Mouse (Mus musculus): Measurements from ENCODE around the gene Chst15.

DNA sequence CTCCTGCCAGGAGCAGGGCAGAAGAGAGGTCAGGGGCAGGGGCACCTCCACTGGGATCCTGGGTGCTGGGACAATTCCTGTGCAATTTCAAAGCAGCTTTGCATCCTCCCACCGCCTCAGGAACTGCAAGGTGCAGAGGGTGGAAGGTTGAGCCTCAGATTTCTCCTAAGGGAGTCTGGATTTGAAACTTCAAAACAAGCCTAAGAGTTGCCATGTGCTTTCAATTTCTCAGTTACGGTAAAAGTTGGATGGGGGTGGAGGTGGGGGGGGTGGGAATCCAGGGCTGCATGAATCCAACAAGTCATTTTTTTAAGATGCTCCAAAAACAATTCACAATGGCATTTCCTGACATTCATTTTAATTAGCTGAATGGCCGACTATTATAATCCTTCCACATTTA, 129.6 kb downstream of the Chst15 start:
- TF ChIP-seq POLR2A (IDR thresholded peaks at IDR 0.05; ENCODE audit: borderline replicate concordance, insufficient read depth, low read length): no peak
- TF ChIP-seq CTCF (IDR thresholded peaks at IDR 0.05; ENCODE audit: borderline replicate concordance, insufficient read depth, low read depth, low read length): no peak
